ENCODE assay signal across 20 mouse cellular contexts in genomic region chr17:56666384-56666783, GRCm38 (mm10).
"Had no signal": no experiment of that assay in that cellular context is flagged by ENCODE, and none has a peak within 500 bp of the region (broad histone marks: within the 10 kb centered on the region; RNA-seq: fewer than 3 reads in every experiment).

No protein-coding gene starts in this region.

- H3K4me3 ChIP-seq: liver, embryonic 12.5 days; midbrain, embryonic 10.5 days; midbrain, embryonic 13.5 days; midbrain, embryonic 15.5 days; myocyte; neural tube, embryonic 13.5 days; neural tube, embryonic 15.5 days had no signal

- H3K4me2 ChIP-seq: liver, embryonic 12.5 days; lung, embryonic 14.5 days; midbrain, embryonic 13.5 days; midbrain, embryonic 15.5 days; neural tube, embryonic 13.5 days; neural tube, embryonic 15.5 days had no signal

- ATAC-seq: liver, embryonic 12.5 days; midbrain, embryonic 13.5 days; midbrain, embryonic 15.5 days had no signal

- H3K9ac ChIP-seq: liver, embryonic 12.5 days; liver, embryonic 14.5 days; lung, embryonic 14.5 days; midbrain, embryonic 13.5 days; midbrain, embryonic 15.5 days; neural tube, embryonic 13.5 days; neural tube, embryonic 15.5 days had no signal

- DNase-seq: lung, adult 18-20 months; lung, embryonic 14.5 days; lung, postnatal 10 days; lung, postnatal 4 days; retina, postnatal 1 day; right cerebral cortex, adult 18-20 months; right cerebral cortex, postnatal 25 days; right cerebral cortex, postnatal 4 days; spleen, adult 18-20 months; thymus, adult 2 months; thymus, postnatal 25 days; thymus, postnatal 4 days had no signal

- H3K36me3 ChIP-seq: liver, embryonic 12.5 days; midbrain, embryonic 10.5 days; midbrain, embryonic 13.5 days; midbrain, embryonic 15.5 days; neural tube, embryonic 13.5 days; neural tube, embryonic 15.5 days had no signal

- H3K9me3 ChIP-seq: liver, embryonic 12.5 days; midbrain, embryonic 10.5 days; midbrain, embryonic 13.5 days; midbrain, embryonic 15.5 days; neural tube, embryonic 13.5 days; neural tube, embryonic 15.5 days had no signal

- H3K27ac ChIP-seq: liver, embryonic 12.5 days; liver, embryonic 14.5 days; midbrain, embryonic 10.5 days; midbrain, embryonic 13.5 days; midbrain, embryonic 15.5 days; neural tube, embryonic 13.5 days; neural tube, embryonic 15.5 days had no signal
